Mouse (Mus musculus) lung, postnatal 25 days (tissue): ENCODE measurements around the gene Slc39a5.

Experiments used
- DNase-seq: peaks from one replicate; pipeline ENCODE4 v3.0.0; 2022; ENCODE audit warnings: low spot score

The Slc39a5 gene

GRCm38 (mm10) chr10:128376099-128376454 lies 25.0 kb downstream of the Slc39a5 start:
- no peak for DNase-seq

GRCm38 (mm10) chr10:128374393-128374792 lies 26.6 kb downstream of the Slc39a5 start:
- no peak for DNase-seq

GRCm38 (mm10) chr10:128372989-128373748 lies 27.9 kb downstream of the Slc39a5 start:
- DNase-seq = peak; percentile 54

DNA sequence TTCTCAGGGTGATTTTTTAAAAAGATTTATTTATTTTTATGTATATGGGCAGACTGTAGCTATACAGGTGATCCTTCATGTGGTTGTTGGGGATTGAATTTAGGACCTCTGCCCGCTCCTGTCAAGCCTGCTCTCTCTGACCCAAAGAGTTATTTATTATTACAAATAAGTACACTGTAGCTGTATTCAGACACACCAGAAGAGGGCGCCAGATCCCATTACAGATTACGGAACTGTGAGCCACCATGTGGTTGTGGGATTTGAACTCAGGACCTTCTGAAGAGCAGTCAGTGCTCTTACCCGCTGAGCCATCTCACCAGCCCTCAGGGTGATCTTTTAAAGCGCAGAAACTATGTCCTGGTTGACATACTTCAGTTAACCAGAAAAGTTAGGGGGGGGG lies 28.9 kb downstream of the Slc39a5 start:
- DNase-seq = no peak

- no peak for DNase-seq
Observed at GRCm38 (mm10) chr10:128370601-128371000, 30.4 kb downstream of the Slc39a5 start.

- DNase-seq = no peak
Observed at GRCm38 (mm10) chr10:128370021-128370420, 31.0 kb downstream of the Slc39a5 start.

DNA sequence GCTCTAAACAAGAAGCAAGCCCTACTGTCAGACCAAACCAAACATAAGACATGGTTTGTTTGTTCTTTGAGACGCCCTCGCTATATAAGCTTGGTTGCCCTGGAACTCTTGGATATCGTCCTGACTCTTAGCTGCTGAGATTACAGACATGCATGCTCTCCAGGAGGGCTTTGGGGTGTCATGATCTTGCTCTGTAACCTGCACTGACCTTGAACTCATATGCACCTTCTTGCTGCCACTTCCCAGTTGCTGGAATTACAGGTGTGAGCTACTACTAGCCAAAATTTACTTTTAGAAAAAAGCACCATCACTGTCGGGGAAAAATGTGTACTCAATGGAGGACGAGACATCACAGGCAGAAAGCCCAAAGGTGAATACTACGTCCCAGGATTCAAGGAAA lies 31.4 kb downstream of the Slc39a5 start:
- no peak for DNase-seq

GRCm38 (mm10) chr10:128369218-128369543 lies 31.8 kb downstream of the Slc39a5 start:
- no peak for DNase-seq

DNA sequence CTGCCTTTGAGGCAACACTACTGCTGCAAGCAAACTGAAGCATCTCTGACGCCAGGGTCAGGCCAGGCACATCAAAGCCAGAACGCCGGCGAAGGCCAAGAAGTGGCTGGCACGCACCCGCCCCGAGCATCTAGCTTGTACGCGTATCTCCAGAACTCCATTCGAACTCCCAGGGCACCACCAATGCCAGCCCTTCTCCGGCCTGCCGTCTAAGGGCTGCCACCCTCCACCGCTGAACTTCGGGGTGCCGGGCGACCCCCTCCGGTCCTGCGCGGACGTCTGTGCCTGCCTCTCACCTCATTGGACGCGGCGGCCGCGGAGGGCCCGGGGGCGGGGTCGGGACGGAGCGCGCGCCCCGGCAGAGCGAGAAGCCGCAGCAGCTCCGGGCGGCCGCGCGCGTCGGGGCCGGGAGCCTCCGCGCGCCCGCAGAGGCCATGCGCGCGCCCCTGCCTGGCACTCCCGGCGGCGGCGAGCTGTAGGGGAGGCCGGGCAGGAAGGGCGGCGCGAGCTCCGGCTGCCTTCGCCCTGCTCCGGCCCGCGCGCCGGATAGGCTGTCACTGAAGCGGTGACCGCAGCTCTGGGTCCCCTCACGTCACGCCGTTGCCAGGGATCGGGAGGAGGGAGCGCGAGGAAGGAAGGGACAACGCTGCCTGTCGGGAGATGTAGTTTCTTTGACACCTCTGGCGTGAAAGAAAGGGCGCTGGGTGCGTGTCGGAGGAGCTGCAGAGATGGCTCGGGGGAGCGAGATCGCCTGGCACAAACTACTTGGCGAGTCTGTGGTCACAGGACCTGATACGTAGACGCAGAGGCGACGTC lies 32.4 kb downstream of the Slc39a5 start, which contains the start of gene Coq10a:
Gene Coq10a, minus strand, starts transcription at position 596 of the 816 bp plus-strand sequence.
- peak; percentile 95 for DNase-seq

- DNase-seq = no peak
Observed at GRCm38 (mm10) chr10:128367899-128368401, 33.1 kb downstream of the Slc39a5 start.

DNA sequence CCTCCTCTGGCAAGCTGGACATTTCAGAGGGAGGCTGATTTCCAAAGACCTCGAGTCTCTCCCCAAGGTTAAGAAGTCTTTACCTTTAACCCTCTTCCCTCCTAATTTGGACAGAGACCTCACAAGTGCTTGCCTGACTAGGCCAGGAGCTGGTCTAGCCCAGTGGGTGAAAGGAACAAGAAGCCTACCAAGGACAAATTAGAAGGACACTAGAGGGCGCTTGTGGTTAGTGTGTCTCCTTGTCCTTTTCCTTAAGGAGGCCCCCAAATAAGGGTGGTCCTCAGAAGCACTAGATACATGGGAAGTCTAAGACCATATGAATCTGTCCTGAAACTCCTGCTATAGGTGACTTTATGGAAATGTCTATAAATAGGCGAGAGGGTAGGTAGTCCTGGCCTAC lies 38.5 kb downstream of the Slc39a5 start:
- DNase-seq = no peak

DNA sequence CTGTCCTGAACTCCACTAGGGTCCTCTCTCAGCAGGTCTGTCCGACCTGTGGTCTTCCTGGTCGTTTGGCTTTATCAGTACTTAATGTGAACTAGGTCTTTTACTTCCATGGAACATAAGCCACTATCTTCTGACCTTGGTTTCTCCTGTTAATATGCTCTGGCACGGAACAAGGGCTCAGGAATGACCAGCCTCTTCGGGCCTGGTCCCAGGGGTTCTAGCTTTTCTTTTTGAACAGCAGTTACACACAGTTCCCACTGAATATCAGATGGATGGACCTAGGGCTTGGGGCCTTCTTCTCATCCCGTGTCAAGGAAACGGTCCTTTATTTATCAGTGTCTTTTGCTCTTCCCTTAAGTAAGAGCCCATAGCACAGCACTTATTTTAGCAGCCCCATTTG lies 39.2 kb downstream of the Slc39a5 start:
- no peak for DNase-seq

DNA sequence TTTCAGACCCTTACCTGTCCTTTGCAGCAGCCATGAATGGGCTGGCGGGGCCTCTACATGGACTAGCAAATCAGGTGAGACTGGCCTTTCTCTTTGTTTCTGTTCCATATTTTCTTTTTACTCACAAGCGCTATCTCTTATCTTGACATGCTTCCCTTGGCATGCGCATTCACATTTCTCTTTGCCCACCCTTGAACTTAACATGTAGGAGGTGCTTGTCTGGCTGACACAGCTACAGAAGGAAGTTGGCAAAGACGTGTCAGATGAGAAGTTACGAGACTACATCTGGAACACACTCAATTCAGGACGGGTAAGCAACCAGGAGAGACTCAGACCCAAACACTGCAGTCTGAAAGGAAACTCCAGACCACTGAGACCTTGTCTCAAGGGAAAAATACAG lies 41.8 kb downstream of the Slc39a5 start:
- DNase-seq = no peak

GRCm38 (mm10) chr10:128358796-128359195 lies 42.2 kb downstream of the Slc39a5 start:
- DNase-seq = peak; percentile 71

DNA sequence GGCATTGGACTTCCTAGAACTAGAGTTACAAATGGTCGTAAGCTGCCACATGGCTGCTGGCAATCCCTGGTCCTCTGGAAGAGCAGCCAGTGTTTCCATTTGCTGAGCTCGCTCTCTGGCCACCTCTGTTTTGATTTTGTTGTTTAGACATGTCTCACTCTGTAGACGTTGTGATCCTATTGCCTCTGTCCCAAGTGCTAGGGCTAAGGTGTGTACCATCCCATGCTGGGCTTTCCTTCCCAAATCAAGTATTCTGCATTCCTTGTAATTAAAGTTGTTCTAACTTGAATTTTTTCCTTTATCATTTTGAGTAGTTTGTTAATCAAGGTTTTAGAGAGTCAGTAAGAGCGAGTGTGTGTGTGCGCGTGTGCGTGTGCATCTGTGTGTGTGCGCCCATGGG lies 53.5 kb downstream of the Slc39a5 start:
- no peak for DNase-seq
